Mouse (Mus musculus) MEL (cell line): ENCODE measurements at regions not wholly inside any gene's neighbourhood (a gene's known extent, or its start where the extent isn't known, plus 50 kb on each side); places are given as distances from the start of the nearest gene placed in this dataset.

Experiments used
- DNase-seq: peaks from one replicate; pipeline ENCODE4 v3.0.0; 2011; ENCODE audit warnings: low read depth, low spot score
- H3K27ac ChIP-seq: 2 replicates; pipeline ENCODE4 v1.5.1; 2012; ENCODE audit warnings: low read depth, mild to moderate bottlenecking, control low read depth, low read length, moderate library complexity; ENCODE audit not compliant: control insufficient read depth
- H3K27me3 ChIP-seq, 2 experiments: fragments of 150-350 bp in 1 of 2; sonication (generic) in 1 of 2; 2 replicates each; pipeline ENCODE4 v1.6.1; 2012; ENCODE audit warnings: low read length in 2 of 2, mild to moderate bottlenecking in 2 of 2, improper control_type of control experiment in 1 of 2, moderate library complexity in 1 of 2; ENCODE audit not compliant: insufficient read depth in 2 of 2, control insufficient read depth in 1 of 2
- H3K36me3 ChIP-seq, 2 experiments: 2 replicates each; pipeline ENCODE4 v1.6.1; 2012 to 2014; ENCODE audit warnings: low read length in 2 of 2, improper control_type of control experiment in 1 of 2, inconsistent platforms in 1 of 2, mild to moderate bottlenecking in 1 of 2; ENCODE audit not compliant: insufficient read depth in 2 of 2, control insufficient read depth in 1 of 2
- H3K4me1 ChIP-seq, 2 experiments: fragments of 150-350 bp in 1 of 2; sonication (generic) in 1 of 2; 2 replicates each; pipeline ENCODE4 v1.6.1; 2012; ENCODE audit warnings: low read length in 2 of 2, improper control_type of control experiment in 1 of 2, mild to moderate bottlenecking in 1 of 2; ENCODE audit not compliant: insufficient read depth in 2 of 2, control insufficient read depth in 1 of 2
- H3K4me3 ChIP-seq, 2 experiments: fragments of 150-350 bp in 1 of 2; sonication (generic) in 1 of 2; 2 replicates each; pipeline ENCODE4 v1.5.1; 2012; ENCODE audit warnings: low read depth in 2 of 2, low read length in 2 of 2, mild to moderate bottlenecking in 2 of 2, moderate library complexity in 2 of 2, control low read depth in 1 of 2, improper control_type of control experiment in 1 of 2; ENCODE audit not compliant: control insufficient read depth in 1 of 2, insufficient read depth in 1 of 2
- H3K79me2 ChIP-seq: 2 replicates; pipeline ENCODE4 v1.6.1; 2012; ENCODE audit warnings: mild to moderate bottlenecking, low read length, moderate library complexity; ENCODE audit not compliant: control insufficient read depth, poor library complexity, insufficient read depth
- H3K9ac ChIP-seq: 2 replicates; pipeline ENCODE4 v1.6.1; 2012; ENCODE audit warnings: low read depth, mild to moderate bottlenecking, control low read depth, low read length, moderate library complexity; ENCODE audit not compliant: control insufficient read depth, poor library complexity, severe bottlenecking
- H3K9me3 ChIP-seq: fragments of 150-350 bp; sonication (generic); replicated peaks from 2 replicates; pipeline ENCODE4 v1.6.1; 2012; ENCODE audit warnings: mild to moderate bottlenecking, low read length, improper control_type of control experiment, moderate library complexity; ENCODE audit not compliant: insufficient read depth
- BHLHE40 ChIP-seq: IDR thresholded peaks from 2 replicates; pipeline ENCODE4 v1.6.1; 2012; ENCODE audit warnings: low read depth, mild to moderate bottlenecking, inconsistent platforms, low read length, improper control_type of control experiment, borderline replicate concordance
- CHD1 ChIP-seq: IDR thresholded peaks from 2 replicates; pipeline ENCODE4 v1.6.1; 2012; ENCODE audit warnings: low read depth, mild to moderate bottlenecking, inconsistent platforms, low read length, improper control_type of control experiment
- CHD2 ChIP-seq: IDR thresholded peaks from 2 replicates; pipeline ENCODE4 v1.6.1; 2011; ENCODE audit warnings: low read length, improper control_type of control experiment
- CTCF ChIP-seq, 3 experiments: IDR thresholded peaks in 2 of 3; conservative IDR thresholded peaks in 1 of 3; 2 replicates each; pipeline ENCODE4 v1.5.1; 2011 to 2012; ENCODE audit warnings: low read length in 3 of 3, low read depth in 2 of 3, mild to moderate bottlenecking in 2 of 3, improper control_type of control experiment in 1 of 3, inconsistent platforms in 1 of 3, mixed read lengths in 1 of 3, moderate library complexity in 1 of 3; ENCODE audit not compliant: control insufficient read depth in 1 of 3, insufficient read depth in 1 of 3, poor library complexity in 1 of 3, severe bottlenecking in 1 of 3
- ETS1 ChIP-seq: IDR thresholded peaks from 2 replicates; pipeline ENCODE4 v1.6.1; 2012; ENCODE audit warnings: low read depth, mild to moderate bottlenecking, inconsistent platforms, low read length, improper control_type of control experiment, moderate library complexity
- GABPA ChIP-seq: IDR thresholded peaks from 2 replicates; pipeline ENCODE4 v1.6.1; 2012; ENCODE audit warnings: low read depth, mild to moderate bottlenecking, inconsistent platforms, low read length, improper control_type of control experiment, moderate library complexity
- GATA1 ChIP-seq: IDR thresholded peaks from 2 replicates; pipeline ENCODE4 v1.6.1; 2011; ENCODE audit warnings: low read depth, low read length, improper control_type of control experiment
- HCFC1 ChIP-seq: IDR thresholded peaks from 2 replicates; pipeline ENCODE4 v1.6.1; 2012; ENCODE audit warnings: low read depth, mild to moderate bottlenecking, inconsistent platforms, low read length, improper control_type of control experiment, moderate library complexity
- JUND ChIP-seq: IDR thresholded peaks from 2 replicates; pipeline ENCODE4 v1.6.1; 2011; ENCODE audit warnings: low read depth, mild to moderate bottlenecking, improper control_type of control experiment, low read length
- KAT2A ChIP-seq: conservative IDR thresholded peaks from 2 replicates; pipeline ENCODE4 v1.6.1; 2012; ENCODE audit warnings: low read depth, low read length, improper control_type of control experiment, inconsistent platforms
- MAFK ChIP-seq: IDR thresholded peaks from 2 replicates; pipeline ENCODE4 v1.6.1; 2011; ENCODE audit warnings: low read depth, mild to moderate bottlenecking, low read length, improper control_type of control experiment, borderline replicate concordance
- MAZ ChIP-seq: IDR thresholded peaks from 2 replicates; pipeline ENCODE4 v1.6.1; 2012; ENCODE audit warnings: low read depth, mild to moderate bottlenecking, inconsistent platforms, low read length, improper control_type of control experiment
- MYB ChIP-seq: IDR thresholded peaks from 2 replicates; pipeline ENCODE4 v1.6.1; 2011; ENCODE audit warnings: mild to moderate bottlenecking, low read depth, low read length, improper control_type of control experiment
- MYC ChIP-seq: IDR thresholded peaks from 2 replicates; pipeline ENCODE4 v1.6.1; 2011; ENCODE audit warnings: low read depth, mild to moderate bottlenecking, low read length, improper control_type of control experiment, moderate library complexity
- NRF1 ChIP-seq: IDR thresholded peaks from 2 replicates; pipeline ENCODE4 v1.6.1; 2014; ENCODE audit warnings: low read depth, mild to moderate bottlenecking, inconsistent platforms, low read length, improper control_type of control experiment, moderate library complexity; ENCODE audit not compliant: poor library complexity, insufficient read depth, severe bottlenecking
- POLR2A ChIP-seq, 2 experiments: IDR thresholded peaks; 2 replicates each; pipeline ENCODE4 v1.6.1; 2011 to 2012; ENCODE audit warnings: low read length in 2 of 2, mild to moderate bottlenecking in 2 of 2, control low read depth in 1 of 2, improper control_type of control experiment in 1 of 2, low read depth in 1 of 2, moderate library complexity in 1 of 2; ENCODE audit not compliant: control insufficient read depth in 1 of 2, insufficient read depth in 1 of 2, poor library complexity in 1 of 2
- POLR2AphosphoS2 ChIP-seq: IDR thresholded peaks from 2 replicates; pipeline ENCODE4 v1.6.1; 2011; ENCODE audit warnings: low read length, improper control_type of control experiment
- RCOR1 ChIP-seq: IDR thresholded peaks from 2 replicates; pipeline ENCODE4 v1.6.1; 2012; ENCODE audit warnings: low read depth, mild to moderate bottlenecking, inconsistent platforms, low read length, improper control_type of control experiment
- SIN3A ChIP-seq: IDR thresholded peaks from 2 replicates; pipeline ENCODE4 v1.6.1; 2012; ENCODE audit warnings: low read length, improper control_type of control experiment, inconsistent platforms
- SMC3 ChIP-seq: IDR thresholded peaks from 2 replicates; pipeline ENCODE4 v1.6.1; 2011; ENCODE audit warnings: low read depth, low read length, improper control_type of control experiment
- TAL1 ChIP-seq: IDR thresholded peaks from 2 replicates; pipeline ENCODE4 v1.6.1; 2012; ENCODE audit warnings: mild to moderate bottlenecking, inconsistent platforms, low read length, moderate library complexity, mixed read lengths
- TBP ChIP-seq: IDR thresholded peaks from 2 replicates; pipeline ENCODE4 v1.8.0; 2011; ENCODE audit warnings: low read depth, low read length, improper control_type of control experiment
- TCF12 ChIP-seq: IDR thresholded peaks from 2 replicates; pipeline ENCODE4 v1.6.1; 2014; ENCODE audit warnings: low read depth, mild to moderate bottlenecking, inconsistent platforms, low read length, improper control_type of control experiment, moderate library complexity
- UBTF ChIP-seq: IDR thresholded peaks from 2 replicates; pipeline ENCODE4 v1.6.1; 2012; ENCODE audit warnings: low read depth, mild to moderate bottlenecking, inconsistent platforms, low read length, improper control_type of control experiment, moderate library complexity, borderline replicate concordance; ENCODE audit not compliant: insufficient read depth
- USF2 ChIP-seq, 2 experiments: IDR thresholded peaks; 2 replicates each; pipeline ENCODE4 v1.6.1; 2011 to 2012; ENCODE audit warnings: improper control_type of control experiment in 2 of 2, low read length in 2 of 2, borderline replicate concordance in 1 of 2, inconsistent platforms in 1 of 2, low read depth in 1 of 2, mild to moderate bottlenecking in 1 of 2; ENCODE audit not compliant: insufficient read depth in 1 of 2
- ZKSCAN1 ChIP-seq: IDR thresholded peaks from 2 replicates; pipeline ENCODE4 v1.6.1; 2012; ENCODE audit warnings: low read depth, mild to moderate bottlenecking, inconsistent platforms, low read length, improper control_type of control experiment, moderate library complexity
- ZMIZ1 ChIP-seq: IDR thresholded peaks from 2 replicates; pipeline ENCODE4 v1.6.1; 2012; ENCODE audit warnings: low read depth, mild to moderate bottlenecking, inconsistent platforms, low read length, improper control_type of control experiment, moderate library complexity
- ZNF384 ChIP-seq: IDR thresholded peaks from 2 replicates; pipeline ENCODE4 v1.6.1; 2012; ENCODE audit warnings: low read depth, mild to moderate bottlenecking, inconsistent platforms, low read length, improper control_type of control experiment

DNA sequence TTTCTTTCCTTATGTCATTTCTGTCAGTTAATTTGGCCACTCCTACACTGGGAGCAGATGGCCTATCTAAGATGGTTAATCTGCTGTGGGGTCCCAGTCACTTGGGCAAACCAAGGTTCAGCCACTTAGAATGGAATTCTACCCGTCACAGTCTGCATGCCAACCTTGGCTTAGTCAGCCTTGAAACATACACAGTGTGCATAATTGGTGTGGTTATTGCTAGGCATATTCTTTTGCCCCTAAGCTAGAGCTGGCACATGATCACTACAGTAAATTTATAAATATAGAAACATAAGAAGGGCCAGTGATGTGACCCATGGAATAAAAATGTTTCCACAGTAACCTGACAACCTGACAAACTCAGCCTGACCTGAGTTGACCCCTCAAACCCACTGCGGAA is 130.7 kb upstream of the Pgrmc2 start:
- no peak for DNase-seq
- H3K36me3 ChIP-seq = no peaks in the 10 kb centered on the region
- no peaks in the 10 kb centered on the region for H3K79me2 ChIP-seq
- peaks cover 0 to 2% of the 10 kb centered on the region in 2 experiments; a peak in 2 of 4 replicates for H3K27me3 ChIP-seq
- TF ChIP-seq SMC3 = no peak
- TF ChIP-seq MAFK = no peak
- TF ChIP-seq BHLHE40 = no peak
- TF ChIP-seq TCF12 = no peak
- no peak for TF ChIP-seq MYB
- no peak for TF ChIP-seq MAZ
- TF ChIP-seq POLR2AphosphoS2 = no peak
- TF ChIP-seq TBP = no peak
- TF ChIP-seq NRF1 = no peak
- no peak for TF ChIP-seq ZNF384
- TF ChIP-seq HCFC1 = no peak
- no peak for TF ChIP-seq ETS1
- TF ChIP-seq GATA1 = no peak
- TF ChIP-seq CTCF (IDR thresholded peaks at IDR 0.05 in 2 of 3, conservative IDR thresholded peaks at IDR 0.05 in 1 of 3; ENCODE audit: control insufficient read depth in 1 of 3, insufficient read depth in 1 of 3, low read depth in 2 of 3, low read length in 3 of 3, poor library complexity in 1 of 3, severe bottlenecking in 1 of 3) = no peak
- TF ChIP-seq ZMIZ1 = no peak
- H3K27ac ChIP-seq = no peak overlapping the region
- H3K9me3 ChIP-seq = no peaks in the 10 kb centered on the region
- H3K4me1 ChIP-seq = no peaks in the 10 kb centered on the region
- no peak overlapping the region for H3K4me3 ChIP-seq
- no peak overlapping the region for H3K9ac ChIP-seq

DNA sequence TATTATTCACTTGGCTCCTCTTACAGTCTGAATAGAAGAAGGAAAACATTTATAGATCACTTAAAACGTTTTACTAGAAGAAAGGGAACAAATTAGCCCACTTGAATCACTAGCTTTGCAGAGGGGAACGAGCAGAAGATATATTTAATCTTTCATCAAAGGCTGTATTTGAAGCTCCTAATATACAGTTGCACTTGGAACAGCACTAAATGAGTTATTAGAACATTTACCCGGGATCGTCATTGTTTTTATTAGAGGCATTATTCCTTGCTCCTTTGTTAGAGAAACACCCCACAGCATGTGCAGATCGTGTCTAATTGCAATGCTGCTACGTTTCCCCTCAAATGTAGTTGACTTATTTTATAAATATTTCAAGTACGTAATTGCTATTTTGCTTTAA is 127.5 kb upstream of the Pgrmc2 start:
- no peak for TF ChIP-seq TAL1
- TF ChIP-seq POLR2A (IDR thresholded peaks at IDR 0.05; ENCODE audit: control insufficient read depth in 1 of 2, insufficient read depth in 1 of 2, low read depth in 1 of 2, low read length in 2 of 2, poor library complexity in 1 of 2) = no peak
- TF ChIP-seq GATA1 = no peak
- no peak for TF ChIP-seq MYC
- no peak for TF ChIP-seq MAFK
- TF ChIP-seq GABPA = no peak
- TF ChIP-seq KAT2A = no peak
- TF ChIP-seq USF2 (IDR thresholded peaks at IDR 0.05; ENCODE audit: borderline replicate concordance in 1 of 2, insufficient read depth in 1 of 2, low read depth in 1 of 2, low read length in 2 of 2) = no peak
- TF ChIP-seq CHD1 = no peak
- no peak for TF ChIP-seq ZKSCAN1
- TF ChIP-seq NRF1 = no peak
- TF ChIP-seq UBTF = no peak
- TF ChIP-seq ZMIZ1 = no peak
- no peak for TF ChIP-seq CHD2
- no peak for TF ChIP-seq JUND
- TF ChIP-seq SIN3A = no peak
- TF ChIP-seq RCOR1 = no peak
- TF ChIP-seq MAZ = no peak
- Histone ChIP-seq H3K9me3 (no peaks in the 10 kb centered on the region), H3K27ac (no peak overlapping the region), H3K36me3 (no peaks in the 10 kb centered on the region), H3K4me3 (no peak overlapping the region), H3K27me3 (peaks cover 0 to 5% of the 10 kb centered on the region in 2 experiments; a peak in 2 of 4 replicates), H3K9ac (no peak overlapping the region), H3K4me1 (no peaks in the 10 kb centered on the region), H3K79me2 (no peaks in the 10 kb centered on the region)
- no peak for DNase-seq
